ENCODE assay signal across 8 mouse cellular contexts in the genomic region with DNA sequence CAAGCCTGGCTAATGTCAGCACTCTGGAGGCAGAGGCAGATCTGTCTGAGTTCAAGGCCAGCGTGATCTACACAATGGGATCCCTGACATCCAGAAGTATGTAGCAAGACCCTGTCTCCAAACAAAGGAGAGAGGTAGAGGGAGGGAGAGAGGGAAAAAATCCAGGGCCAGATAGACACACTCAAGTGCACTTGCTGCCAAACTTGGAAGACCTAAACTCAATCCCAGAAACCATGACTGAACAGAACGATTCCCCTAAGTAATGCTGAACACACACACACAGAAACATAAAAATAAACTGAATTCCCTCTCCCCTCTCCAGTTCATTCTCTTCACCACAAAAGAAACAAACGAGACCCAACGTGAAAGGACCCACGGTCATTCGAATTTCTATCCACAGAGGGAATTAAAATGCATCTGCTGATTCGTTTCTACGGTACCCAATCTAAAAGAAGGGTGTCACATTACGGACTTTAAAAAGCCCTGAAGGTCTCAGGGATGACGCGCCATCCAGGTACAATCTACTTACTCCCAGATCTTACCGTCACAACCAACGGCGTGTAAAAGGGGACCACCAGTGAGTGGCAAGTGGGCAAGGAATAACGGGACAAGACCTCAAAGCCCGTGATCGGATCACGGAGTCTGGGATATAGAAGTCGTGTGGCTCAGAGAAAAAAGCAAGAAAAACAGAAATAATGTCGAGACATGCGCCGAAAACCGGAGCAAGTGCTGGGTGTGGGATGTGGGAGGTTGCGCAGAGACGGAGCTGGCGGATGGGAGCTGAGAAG. TPM values are rescaled to one million over a fixed set of nuclear protein-coding genes. Genes with fewer than 3 reads are reported as not detected.
DNase-seq lines count a peak whose midpoint lies in the region; ATAC-seq lines count a peak whose summit lies in the region.

No protein-coding gene starts in this region.

- peak overlapping the region; percentile 69 for H3K4me2 ChIP-seq in hindbrain, embryonic 15.5 days

- DNase-seq in cerebellum, adult 9-10 months: peak; percentile 47
- DNase-seq in cerebellum, adult 9-11 months: no peak
- DNase-seq in 416B (ENCODE audit: low read depth): peak; percentile 83
- peak; percentile 55 for DNase-seq in embryo, embryonic 9.5 days (ENCODE audit: extremely low spot score)
- DNase-seq in cerebellum, adult 18-20 months: no peak
- no peak for DNase-seq in gastrocnemius, adult 8-10 months (ENCODE audit: low spot score in 2 of 2)

- H3K9me3 ChIP-seq in hindbrain, embryonic 15.5 days: no peaks in the 10 kb centered on the region

- peak overlapping the region; percentile 94 for H3K27ac ChIP-seq in hindbrain, embryonic 15.5 days (replicated peaks)

- peaks cover 30% of the 10 kb centered on the region for H3K4me1 ChIP-seq in hindbrain, embryonic 15.5 days (replicated peaks)

- H3K27me3 ChIP-seq in hindbrain, embryonic 15.5 days: no peaks in the 10 kb centered on the region

- peak overlapping the region; percentile 91 for H3K4me3 ChIP-seq in hindbrain, embryonic 15.5 days

- H3K9ac ChIP-seq in hindbrain, embryonic 15.5 days: peak overlapping the region; percentile 97

- WGBS in hindbrain, embryonic 15.5 days: under 1% methylated on average over 26 of the region's 26 CpGs

- peaks cover 29% of the 10 kb centered on the region for H3K36me3 ChIP-seq in hindbrain, embryonic 15.5 days

- no peak for ATAC-seq in hindbrain, embryonic 15.5 days (ENCODE audit: low FRiP score, low read depth)
- peak; percentile 30 for ATAC-seq in megakaryocyte progenitor cell, adult 5-6 weeks (replicated peaks; ENCODE audit: poor library complexity)

RNA-seq across cellular contexts. Expression of gene Drg1, which starts 0.7 kb away (rescaled TPM):
- 205 and 207 TPM in 2 replicates for polyA plus RNA-seq in hindbrain, embryonic 15.5 days (2015; fragmentation: Nextera tagmentation; extraction: Ambion mirVana)
- 253 and 258 TPM in 2 replicates for total RNA-seq in megakaryocyte progenitor cell, adult 5-6 weeks (2015)
- total RNA-seq in megakaryocyte progenitor cell, adult 5-6 weeks (2017): 196 and 234 TPM in 2 replicates
- total RNA-seq in gastrocnemius, adult 8-10 months (2022): 10 to 100 TPM; 42.1 to 48.9 (median 44.3) TPM

RNA-seq across cellular contexts. Expression of gene Patz1, which starts 23.2 kb away (rescaled TPM):
- 51.9 and 54.3 TPM in 2 replicates for polyA plus RNA-seq in hindbrain, embryonic 15.5 days (2015; fragmentation: Nextera tagmentation; extraction: Ambion mirVana)
- 69.4 and 77.3 TPM in 2 replicates for total RNA-seq in megakaryocyte progenitor cell, adult 5-6 weeks (2015)
- total RNA-seq in megakaryocyte progenitor cell, adult 5-6 weeks (2017): 66.4 and 72.5 TPM in 2 replicates
- 10 to 100 TPM; 13.0 to 22.3 (median 19.2) TPM for total RNA-seq in gastrocnemius, adult 8-10 months (2022)

Comparison
In these comparisons a context has a peak if more than half of its experiments do, and no peak if none do; other contexts are left out.
1. DNase-seq: peak in cerebellum, adult 9-10 months (single experiment), 416B (single experiment) and embryo, embryonic 9.5 days (single experiment); none in cerebellum, adult 9-11 months (single experiment), cerebellum, adult 18-20 months (0 of 2) and gastrocnemius, adult 8-10 months (0 of 2).